Mouse (Mus musculus): ENCODE measurements around the gene Cacna2d4. TPM values are rescaled to one million over a fixed set of nuclear protein-coding genes. Genes with fewer than 3 reads are reported as not detected.

The Cacna2d4 gene
- polyA plus RNA-seq, 1 experiment: 34.8 TPM

DNA sequence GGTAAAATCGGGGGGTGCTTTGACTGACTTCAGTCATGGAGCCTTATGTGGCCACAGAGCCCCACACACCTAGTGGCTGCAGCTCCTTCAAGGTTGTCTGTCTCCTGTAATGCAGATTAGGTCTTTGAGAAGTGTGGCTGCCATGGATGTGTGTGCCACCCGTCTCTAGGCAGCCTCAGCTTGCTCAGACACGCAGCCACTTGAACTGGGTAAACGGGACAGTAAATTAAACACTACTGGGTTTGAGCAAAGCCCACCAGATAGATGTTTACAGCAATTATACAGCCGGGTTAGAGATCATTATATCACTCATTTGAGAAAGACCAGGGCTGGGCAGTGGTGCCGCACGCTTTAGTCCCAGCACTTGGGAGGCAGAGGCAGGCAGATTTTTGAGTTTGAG lies 41.7 kb upstream of the Cacna2d4 start:
- TF ChIP-seq CTCF (IDR thresholded peaks at IDR 0.05; ENCODE audit: borderline replicate concordance, control insufficient read depth, extremely low read depth, insufficient read depth, low read length, poor library complexity) (no peak), POLR2A (IDR thresholded peaks at IDR 0.05; ENCODE audit: control insufficient read depth, extremely low read depth, insufficient read depth, low read length, poor library complexity) (no peak)
- Histone ChIP-seq H3K4me3 (ENCODE audit: control insufficient read depth, insufficient read depth, low read length) (no peak overlapping the region), H3K27me3 (ENCODE audit: control insufficient read depth, insufficient read depth, low read length) (no peaks in the 10 kb centered on the region), H3K4me1 (replicated peaks; ENCODE audit: control insufficient read depth, insufficient read depth, low read length) (peaks cover 3% of the 10 kb centered on the region; the same call in 1 of the 2 replicates), H3K27ac (ENCODE audit: control insufficient read depth, insufficient read depth, low read length) (no peak overlapping the region), H3K36me3 (ENCODE audit: control insufficient read depth, insufficient read depth, low read length) (peaks cover 12% of the 10 kb centered on the region)
- DNase-seq: no peak
- 97% methylated on average over 7 of the region's 7 CpGs for WGBS

DNA sequence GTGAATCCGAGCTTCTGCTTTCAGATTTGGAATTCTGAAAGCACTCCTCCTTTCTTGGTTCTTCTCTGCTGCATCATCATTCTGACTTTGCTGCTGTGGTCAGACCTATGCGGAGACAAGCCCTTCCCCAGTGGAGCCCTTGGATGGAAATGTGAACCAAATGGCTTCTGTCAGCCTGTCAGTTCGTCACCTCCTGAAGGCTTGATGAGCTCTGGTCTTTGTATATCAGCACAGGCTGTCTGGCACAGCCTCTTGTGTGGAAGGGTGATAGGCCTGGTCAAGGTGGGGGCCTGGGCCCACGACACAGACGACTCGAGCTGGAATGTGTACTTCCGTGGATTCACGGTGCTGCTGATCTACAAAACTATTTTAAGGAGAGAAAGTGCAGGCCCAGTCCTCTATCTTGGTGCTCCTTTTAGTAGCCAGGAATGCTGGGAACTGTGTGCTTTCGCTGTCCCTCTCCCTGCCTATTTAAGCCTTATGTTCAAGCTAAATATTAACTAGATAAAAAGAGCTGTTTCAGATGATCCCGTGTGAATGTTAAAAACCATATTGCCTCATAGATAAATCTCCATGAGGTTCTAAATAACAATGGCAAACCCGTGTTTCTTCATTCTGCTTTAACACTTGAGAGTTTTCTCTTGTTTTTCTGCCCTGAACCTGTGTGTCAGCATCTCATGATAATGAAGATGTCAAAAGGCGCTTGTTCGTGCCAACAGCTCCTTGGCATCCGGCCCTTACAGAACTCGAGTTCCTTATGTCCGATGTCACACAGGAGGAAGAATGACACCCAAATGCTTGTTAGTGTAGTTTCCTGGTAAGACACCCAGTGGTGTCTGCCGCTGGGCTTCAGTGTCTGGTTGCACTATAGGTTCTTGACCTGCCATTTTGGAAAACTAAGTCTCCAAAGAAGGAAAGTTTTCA lies 39.7 kb upstream of the Cacna2d4 start, which contains the start of gene Cacna1c:
Cacna1c (minus strand) TSS at position 37 of the 924 bp plus-strand sequence.
- TF ChIP-seq CTCF (IDR thresholded peaks at IDR 0.05; ENCODE audit: borderline replicate concordance, control insufficient read depth, extremely low read depth, insufficient read depth, low read length, poor library complexity) (no peak), POLR2A (IDR thresholded peaks at IDR 0.05; ENCODE audit: control insufficient read depth, extremely low read depth, insufficient read depth, low read length, poor library complexity) (no peak)
- H3K36me3 ChIP-seq (ENCODE audit: control insufficient read depth, insufficient read depth, low read length): peaks cover 9% of the 10 kb centered on the region
- no peak for DNase-seq
- WGBS: 97% methylated on average over 17 of the region's 17 CpGs
- H3K4me1 ChIP-seq (replicated peaks; ENCODE audit: control insufficient read depth, insufficient read depth, low read length): peaks cover 3% of the 10 kb centered on the region; the same call in 1 of the 2 replicates
- H3K4me3 ChIP-seq (ENCODE audit: control insufficient read depth, insufficient read depth, low read length): no peak within 1 kb of the TSS
- H3K27me3 ChIP-seq (ENCODE audit: control insufficient read depth, insufficient read depth, low read length): no peaks in the 10 kb centered on the region
- H3K27ac ChIP-seq (ENCODE audit: control insufficient read depth, insufficient read depth, low read length): no peak within 1 kb of the TSS

DNA sequence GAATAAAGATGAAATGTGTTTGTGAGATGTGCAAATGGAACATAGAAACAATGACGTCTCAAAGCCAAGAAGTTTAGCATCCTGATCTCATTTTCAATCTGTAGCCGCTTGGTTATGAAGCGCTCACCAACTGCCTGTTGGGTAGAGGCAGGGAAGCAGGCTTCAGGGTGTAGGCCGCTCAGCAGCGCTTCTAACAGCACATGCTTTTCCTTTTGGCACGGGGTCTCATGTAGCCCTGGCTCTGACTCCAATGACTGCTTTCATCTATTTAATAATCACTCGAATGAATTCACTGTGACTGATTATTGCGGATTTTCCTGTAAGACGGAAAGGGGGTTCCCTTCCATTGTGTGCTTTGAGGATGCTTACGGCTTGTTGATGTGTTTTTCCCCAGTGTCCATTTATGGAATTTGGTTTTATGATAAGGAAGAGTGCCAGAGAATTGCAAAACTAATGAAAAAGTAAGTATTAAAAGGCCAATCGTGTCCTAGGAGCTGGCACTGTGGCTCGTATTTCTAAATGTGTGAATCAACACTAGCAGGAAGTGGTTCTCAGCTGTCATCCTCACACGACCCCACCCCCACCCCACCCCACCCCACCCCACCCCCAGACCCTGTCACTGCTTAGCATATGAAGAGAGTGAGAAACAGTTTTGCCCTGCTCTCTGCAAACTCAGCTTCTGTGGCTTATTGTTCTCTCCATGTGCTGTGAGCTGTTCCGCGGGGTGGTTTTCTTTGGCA lies 37.6 kb upstream of the Cacna2d4 start:
- TF ChIP-seq CTCF (IDR thresholded peaks at IDR 0.05; ENCODE audit: borderline replicate concordance, control insufficient read depth, extremely low read depth, insufficient read depth, low read length, poor library complexity) (no peak), POLR2A (IDR thresholded peaks at IDR 0.05; ENCODE audit: control insufficient read depth, extremely low read depth, insufficient read depth, low read length, poor library complexity) (no peak)
- H3K27ac ChIP-seq (ENCODE audit: control insufficient read depth, insufficient read depth, low read length): no peak overlapping the region
- H3K27me3 ChIP-seq (ENCODE audit: control insufficient read depth, insufficient read depth, low read length): no peaks in the 10 kb centered on the region
- peaks cover 9% of the 10 kb centered on the region for H3K36me3 ChIP-seq (ENCODE audit: control insufficient read depth, insufficient read depth, low read length)
- WGBS: 78% methylated on average over 15 of the region's 15 CpGs
- no peak overlapping the region for H3K4me3 ChIP-seq (ENCODE audit: control insufficient read depth, insufficient read depth, low read length)
- DNase-seq: no peak
- peaks cover 3% of the 10 kb centered on the region; the same call in 1 of the 2 replicates for H3K4me1 ChIP-seq (replicated peaks; ENCODE audit: control insufficient read depth, insufficient read depth, low read length)

DNA sequence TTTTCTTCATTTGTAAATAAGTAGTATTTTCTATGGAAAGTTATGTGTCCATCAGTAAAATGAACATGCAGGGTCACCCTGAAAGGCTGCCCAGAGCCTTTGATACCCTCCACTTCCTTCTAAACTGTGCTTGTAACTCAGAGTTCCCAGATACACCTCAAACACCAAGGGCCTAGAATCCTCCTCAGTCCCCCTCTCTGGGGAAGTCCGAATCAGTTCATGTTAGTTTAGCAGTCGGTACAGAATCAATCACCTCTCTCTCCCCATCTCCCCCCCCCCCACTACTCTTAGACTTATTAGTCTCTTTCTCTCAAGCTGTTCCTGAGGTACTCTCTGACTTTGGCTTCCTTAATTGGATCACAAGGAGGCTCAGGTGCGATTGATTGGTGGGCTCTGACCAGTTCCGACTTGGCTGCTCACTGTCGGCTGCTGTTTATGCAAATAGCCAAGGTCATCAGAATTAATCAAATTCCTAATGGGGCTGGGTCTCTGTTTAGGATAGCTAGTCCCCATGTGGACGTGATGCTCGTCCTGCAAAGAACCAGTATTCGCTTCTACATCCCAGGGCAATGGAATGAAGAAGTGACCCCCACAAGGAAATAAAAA lies 36.9 kb upstream of the Cacna2d4 start:
- WGBS: 96% methylated on average over 8 of the region's 8 CpGs
- H3K4me3 ChIP-seq (ENCODE audit: control insufficient read depth, insufficient read depth, low read length): no peak overlapping the region
- H3K4me1 ChIP-seq (replicated peaks; ENCODE audit: control insufficient read depth, insufficient read depth, low read length): peaks cover 3% of the 10 kb centered on the region; the same call in 1 of the 2 replicates
- TF ChIP-seq POLR2A (IDR thresholded peaks at IDR 0.05; ENCODE audit: control insufficient read depth, extremely low read depth, insufficient read depth, low read length, poor library complexity) (no peak), CTCF (IDR thresholded peaks at IDR 0.05; ENCODE audit: borderline replicate concordance, control insufficient read depth, extremely low read depth, insufficient read depth, low read length, poor library complexity) (no peak)
- H3K27me3 ChIP-seq (ENCODE audit: control insufficient read depth, insufficient read depth, low read length): no peaks in the 10 kb centered on the region
- H3K27ac ChIP-seq (ENCODE audit: control insufficient read depth, insufficient read depth, low read length): no peak overlapping the region
- H3K36me3 ChIP-seq (ENCODE audit: control insufficient read depth, insufficient read depth, low read length): peaks cover 9% of the 10 kb centered on the region
- DNase-seq: no peak

DNA sequence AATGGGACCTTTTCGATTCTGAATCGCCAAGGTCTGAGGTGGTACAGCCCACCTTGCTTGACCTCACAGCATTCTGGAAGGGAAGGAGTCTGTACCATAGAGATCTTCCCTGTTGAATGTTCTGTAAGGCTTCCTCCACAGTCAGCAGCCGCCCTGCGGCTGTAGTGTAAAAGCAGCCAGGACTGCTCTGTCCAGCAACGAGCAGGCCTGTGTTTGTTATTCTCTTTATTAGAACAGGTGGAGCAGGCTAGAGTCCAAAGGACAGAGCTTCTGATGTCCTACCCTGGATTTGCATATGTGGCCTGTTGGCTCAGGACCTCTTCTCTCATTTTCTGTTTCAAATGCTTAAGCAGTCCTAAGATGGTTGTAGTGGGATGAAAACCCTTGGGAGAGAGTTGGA lies 36.0 kb upstream of the Cacna2d4 start:
- Histone ChIP-seq H3K36me3 (ENCODE audit: control insufficient read depth, insufficient read depth, low read length) (peaks cover 9% of the 10 kb centered on the region), H3K4me1 (replicated peaks; ENCODE audit: control insufficient read depth, insufficient read depth, low read length) (peaks cover 3% of the 10 kb centered on the region; the same call in 1 of the 2 replicates), H3K27me3 (ENCODE audit: control insufficient read depth, insufficient read depth, low read length) (no peaks in the 10 kb centered on the region), H3K27ac (ENCODE audit: control insufficient read depth, insufficient read depth, low read length) (no peak overlapping the region), H3K4me3 (ENCODE audit: control insufficient read depth, insufficient read depth, low read length) (no peak overlapping the region)
- no peak for TF ChIP-seq CTCF (IDR thresholded peaks at IDR 0.05; ENCODE audit: borderline replicate concordance, control insufficient read depth, extremely low read depth, insufficient read depth, low read length, poor library complexity)
- TF ChIP-seq POLR2A (IDR thresholded peaks at IDR 0.05; ENCODE audit: control insufficient read depth, extremely low read depth, insufficient read depth, low read length, poor library complexity): no peak
- WGBS: 95% methylated on average over 5 of the region's 5 CpGs
- no peak for DNase-seq

DNA sequence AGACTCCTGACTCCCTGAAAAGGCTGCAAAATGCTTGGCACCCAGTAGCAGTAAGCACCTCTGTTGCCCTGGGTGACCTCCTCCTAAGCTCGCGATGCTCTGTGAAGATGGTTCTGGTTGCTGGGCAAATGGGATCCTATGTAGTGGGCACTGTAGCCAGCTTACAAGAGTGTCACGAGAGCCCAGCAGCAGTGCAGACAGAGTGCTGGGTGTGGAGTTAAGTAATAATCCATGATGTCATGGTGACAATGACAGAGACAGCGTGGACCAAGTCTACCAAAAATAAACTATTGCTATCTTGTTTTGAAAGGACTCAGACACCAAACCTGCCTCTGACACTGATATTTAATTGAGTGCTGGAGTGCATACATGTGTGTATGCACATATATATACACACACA lies 34.8 kb upstream of the Cacna2d4 start:
- peaks cover 3% of the 10 kb centered on the region; the same call in 1 of the 2 replicates for H3K4me1 ChIP-seq (replicated peaks; ENCODE audit: control insufficient read depth, insufficient read depth, low read length)
- WGBS: 98% methylated on average over 4 of the region's 4 CpGs

More for the DNA sequence above, 34.8 kb upstream of the Cacna2d4 start:
- H3K36me3 ChIP-seq (ENCODE audit: control insufficient read depth, insufficient read depth, low read length): peaks cover 9% of the 10 kb centered on the region
- H3K27me3 ChIP-seq (ENCODE audit: control insufficient read depth, insufficient read depth, low read length): no peaks in the 10 kb centered on the region
- DNase-seq: no peak
- no peak overlapping the region for H3K4me3 ChIP-seq (ENCODE audit: control insufficient read depth, insufficient read depth, low read length)
- H3K27ac ChIP-seq (ENCODE audit: control insufficient read depth, insufficient read depth, low read length): no peak overlapping the region
- TF ChIP-seq POLR2A (IDR thresholded peaks at IDR 0.05; ENCODE audit: control insufficient read depth, extremely low read depth, insufficient read depth, low read length, poor library complexity): no peak
- TF ChIP-seq CTCF (IDR thresholded peaks at IDR 0.05; ENCODE audit: borderline replicate concordance, control insufficient read depth, extremely low read depth, insufficient read depth, low read length, poor library complexity): no peak
